Mouse (Mus musculus) ES-E14 (cell line): ENCODE measurements around the gene Bub1. TPM values are rescaled to one million over a fixed set of nuclear protein-coding genes. Genes with fewer than 3 reads are reported as not detected.

Source experiments
- DNase-seq: peaks from one replicate; pipeline ENCODE4 v3.0.0-alpha.2; 2013; ENCODE audit warnings: low read depth, low spot score
- H3K27ac ChIP-seq: 2 replicates; pipeline ENCODE4 v1.5.1; 2012; ENCODE audit warnings: low read depth, mild to moderate bottlenecking, low read length, moderate library complexity, mixed read lengths; ENCODE audit not compliant: poor library complexity, insufficient read depth, severe bottlenecking
- H3K36me3 ChIP-seq: 2 replicates; pipeline ENCODE4 v1.6.1; 2012; ENCODE audit warnings: mild to moderate bottlenecking, low read length, moderate library complexity, mixed read lengths; ENCODE audit not compliant: control insufficient read depth, poor library complexity, insufficient read depth, severe bottlenecking
- H3K4me1 ChIP-seq, 2 experiments: fragments of 150-350 bp in 1 of 2; sonication (generic) in 1 of 2; 2 replicates each; pipeline ENCODE4 v1.6.1; 2012; ENCODE audit warnings: low read length in 2 of 2, mild to moderate bottlenecking in 1 of 2, mixed read lengths in 1 of 2; ENCODE audit not compliant: control insufficient read depth in 2 of 2, insufficient read depth in 2 of 2, poor library complexity in 1 of 2
- H3K4me3 ChIP-seq, 2 experiments: fragments of 150-350 bp in 1 of 2; sonication (generic) in 1 of 2; 2 replicates each; pipeline ENCODE4 v1.5.1; 2012; ENCODE audit warnings: low read length in 2 of 2, low read depth in 1 of 2, mild to moderate bottlenecking in 1 of 2, mixed read lengths in 1 of 2; ENCODE audit not compliant: insufficient read depth in 1 of 2, poor library complexity in 1 of 2, severe bottlenecking in 1 of 2
- H3K9ac ChIP-seq: 2 replicates; pipeline ENCODE4 v1.6.1; 2012; ENCODE audit warnings: low read depth, mild to moderate bottlenecking, low read length, mixed read lengths; ENCODE audit not compliant: poor library complexity, insufficient read depth, severe bottlenecking
- H3K9me3 ChIP-seq: fragments of 150-350 bp; sonication (generic); 2 replicates; pipeline ENCODE4 v1.6.1; 2012; ENCODE audit warnings: low read depth, mild to moderate bottlenecking, low read length; ENCODE audit not compliant: control insufficient read depth, insufficient read depth
- CHD2 ChIP-seq: IDR thresholded peaks from 2 replicates; pipeline ENCODE4 v1.6.1; 2014; ENCODE audit warnings: mild to moderate bottlenecking, low read depth, low read length, inconsistent platforms
- HCFC1 ChIP-seq: IDR thresholded peaks from 2 replicates; pipeline ENCODE4 v1.6.1; 2012; ENCODE audit warnings: low read length, inconsistent platforms, borderline replicate concordance; ENCODE audit not compliant: insufficient read depth
- MAFK ChIP-seq: IDR thresholded peaks from 2 replicates; pipeline ENCODE4 v1.6.1; 2014; ENCODE audit warnings: mild to moderate bottlenecking, low read depth, low read length, inconsistent platforms; ENCODE audit not compliant: insufficient read depth
- ZC3H11A ChIP-seq: IDR thresholded peaks from 2 replicates; pipeline ENCODE4 v1.6.1; 2012; ENCODE audit warnings: low read depth, mild to moderate bottlenecking, inconsistent platforms, low read length, borderline replicate concordance
- ZNF384 ChIP-seq: IDR thresholded peaks from 2 replicates; pipeline ENCODE4 v1.6.1; 2012; ENCODE audit warnings: low read depth, low read length, inconsistent platforms
- in situ Hi-C, 2 experiments: fragments of 600-800 bp; cut with MboI; formaldehyde crosslinking; loops; one replicate each; pipeline ENCODE4 v1.15.1; 2025; ENCODE audit warnings: low sequenced_read_pairs in 2 of 2, inconsistent platforms in 1 of 2; ENCODE audit not compliant: unreplicated experiment in 2 of 2
- total RNA-seq: library from RNA; depleted of rRNA; stranded (reverse); fragments of 300-350 nt; gene quantifications from 2 replicates; pipeline ENCODE4 v1.2.3, GENCODE M21; 2012; rRNA removed

Gene Bub1
- total RNA-seq = 48.9 and 64.6 TPM in 2 replicates

- peak; percentile 89 for DNase-seq
- no peaks in the 10 kb centered on the region for H3K9me3 ChIP-seq
- H3K4me1 ChIP-seq = peaks cover 0 to 4% of the 10 kb centered on the region in 2 experiments; a peak in 1 of 4 replicates
- H3K4me3 ChIP-seq = peak within 1 kb of the TSS; percentile 95 to 97
- H3K27ac ChIP-seq = peak within 1 kb of the TSS; percentile 74
- H3K9ac ChIP-seq = peak within 1 kb of the TSS; percentile 97
- in situ Hi-C loops = no loop called here
- H3K36me3 ChIP-seq = peaks cover 4% of the 10 kb centered on the region; the same call in 1 of the 2 replicates
- no peak for TF ChIP-seq MAFK
- TF ChIP-seq HCFC1 = no peak
- TF ChIP-seq CHD2 = peak; percentile 74; the same call in 1 of the 2 replicates
These were observed at the start of gene Bub1 for GRCm38 (mm10) chr2:127831401-127832102. Gene Bub1 (minus strand): TSS chr2:127831865.

DNA sequence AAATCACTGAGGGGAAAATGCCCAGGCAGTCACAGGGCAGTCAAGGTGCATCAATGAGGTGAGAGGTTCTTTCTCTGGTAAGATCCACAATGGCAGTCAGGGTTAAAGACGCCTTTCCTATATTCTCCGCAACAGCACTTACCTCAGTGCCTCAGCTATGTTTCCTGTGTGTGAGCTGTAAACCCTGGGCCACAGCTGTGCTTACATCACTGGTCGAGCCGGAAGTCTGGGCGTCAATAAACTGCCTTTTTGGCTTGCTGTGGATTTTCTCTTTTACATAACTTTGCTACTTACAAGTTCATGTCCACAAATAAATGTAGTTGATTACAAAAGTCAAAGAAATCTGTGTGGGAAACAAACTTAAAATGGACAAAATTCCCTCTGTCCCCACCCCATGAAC, 49.4 kb upstream of the Bub1 start:
- in situ Hi-C loops = loop anchor here in 1 of 2 experiments (25.0 kb wide), 1 partner anchor 531 kb away; no protein-coding TSS in a partner anchor
- Histone ChIP-seq H3K9ac (no peak overlapping the region), H3K4me3 (no peak overlapping the region), H3K9me3 (no peaks in the 10 kb centered on the region), H3K4me1 (no peaks in the 10 kb centered on the region), H3K36me3 (no peaks in the 10 kb centered on the region), H3K27ac (no peak overlapping the region)
- no peak for DNase-seq
- TF ChIP-seq HCFC1 = no peak
- TF ChIP-seq ZNF384 = no peak
- no peak for TF ChIP-seq CHD2
- no peak for TF ChIP-seq ZC3H11A
- no peak for TF ChIP-seq MAFK

DNA sequence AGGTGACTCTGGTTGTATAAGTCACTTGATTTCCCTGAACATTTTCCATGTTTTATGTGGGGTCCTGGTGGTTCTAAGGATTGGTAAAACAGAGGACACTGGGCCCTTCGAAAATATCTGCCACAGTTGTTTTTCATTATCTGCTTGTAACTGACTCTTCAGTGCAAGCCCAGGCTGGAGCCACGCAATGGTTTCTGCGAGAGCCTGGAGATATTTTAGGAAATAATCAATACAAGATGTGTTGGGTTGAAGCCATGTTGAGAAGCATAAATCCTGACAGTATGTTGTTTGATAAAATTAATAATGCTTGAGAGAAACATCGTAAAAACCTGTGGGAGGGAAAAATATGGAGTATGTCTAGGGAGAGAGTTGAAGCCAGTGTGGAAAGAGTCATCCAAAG, 32.7 kb upstream of the Bub1 start:
- H3K9me3 ChIP-seq = no peaks in the 10 kb centered on the region
- no peaks in the 10 kb centered on the region for H3K36me3 ChIP-seq
- no peak overlapping the region for H3K9ac ChIP-seq
- H3K4me3 ChIP-seq = no peak overlapping the region
- H3K4me1 ChIP-seq = no peaks in the 10 kb centered on the region
- no peak for TF ChIP-seq ZC3H11A
- TF ChIP-seq CHD2 = no peak
- TF ChIP-seq HCFC1 = no peak
- TF ChIP-seq ZNF384 = no peak
- no peak for TF ChIP-seq MAFK
- in situ Hi-C loops = no loop called here
- no peak for DNase-seq
- no peak overlapping the region for H3K27ac ChIP-seq

GRCm38 (mm10) chr2:127854332-127854991, 22.8 kb upstream of the Bub1 start:
- no peaks in the 10 kb centered on the region for H3K9me3 ChIP-seq
- TF ChIP-seq ZNF384 (no peak), CHD2 (no peak), ZC3H11A (no peak)
- H3K27ac ChIP-seq = no peak overlapping the region
- H3K4me3 ChIP-seq = no peak overlapping the region
- no peaks in the 10 kb centered on the region for H3K36me3 ChIP-seq
- no peak overlapping the region for H3K9ac ChIP-seq
- in situ Hi-C loops = no loop called here
- DNase-seq = no peak
- no peaks in the 10 kb centered on the region for H3K4me1 ChIP-seq

DNA sequence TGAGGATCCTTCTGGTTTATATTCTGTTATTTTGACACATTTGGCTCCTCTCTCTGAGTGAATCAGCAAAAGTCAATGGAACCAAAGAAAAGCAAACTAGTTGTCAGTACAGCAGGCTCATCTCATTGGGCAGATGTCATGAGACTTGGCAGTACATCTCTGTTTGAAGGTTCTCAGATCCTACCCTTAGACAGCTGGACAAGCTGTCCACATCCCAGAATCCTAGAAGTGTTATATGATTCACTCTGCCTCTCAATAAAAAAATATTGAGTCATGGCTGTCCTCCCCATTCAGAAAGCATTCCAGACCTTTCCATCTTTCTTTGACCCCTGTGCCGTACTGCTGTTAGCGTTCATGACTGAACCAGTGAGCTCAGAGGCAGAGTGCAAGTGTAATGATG, 18.7 kb upstream of the Bub1 start:
- Histone ChIP-seq H3K9me3 (no peaks in the 10 kb centered on the region), H3K9ac (no peak overlapping the region), H3K27ac (no peak overlapping the region), H3K36me3 (no peaks in the 10 kb centered on the region), H3K4me1 (peaks cover 2 to 3% of the 10 kb centered on the region in 2 experiments; a peak in 3 of 4 replicates), H3K4me3 (no peak overlapping the region)
- no peak for DNase-seq
- TF ChIP-seq MAFK (no peak), HCFC1 (no peak), CHD2 (no peak), ZNF384 (no peak), ZC3H11A (no peak)
- in situ Hi-C loops = no loop called here
